Mouse (Mus musculus) hindbrain, embryonic 16.5 days (tissue): Measurements from ENCODE around the gene Col5a1. TPM values are rescaled to one million over a fixed set of nuclear protein-coding genes. Genes with fewer than 3 reads are reported as not detected.

Experiments used
- ATAC-seq: fragments of 200-750 bp; cut with Nextera tagmentation; 2 replicates; pipeline ENCODE4 v1.8.0; 2017; ENCODE audit warnings: moderate TSS enrichment, moderate library complexity
- H3K27ac ChIP-seq: fragments of 300-500 bp; sonication (generic); 2 replicates; pipeline ENCODE4 v1.5.1; 2014; ENCODE audit warnings: low read depth, mild to moderate bottlenecking, control low read depth, low read length, moderate library complexity
- H3K27me3 ChIP-seq: fragments of 300-500 bp; sonication (generic); replicated peaks from 2 replicates; pipeline ENCODE4 v1.6.1; 2014; ENCODE audit warnings: low read length; ENCODE audit not compliant: control insufficient read depth, insufficient read depth
- H3K36me3 ChIP-seq: fragments of 300-500 bp; sonication (generic); 2 replicates; pipeline ENCODE4 v1.6.1; 2014; ENCODE audit warnings: mild to moderate bottlenecking, low read length, moderate library complexity, mixed read lengths; ENCODE audit not compliant: control insufficient read depth, insufficient read depth
- H3K4me1 ChIP-seq: fragments of 300-500 bp; sonication (generic); 2 replicates; pipeline ENCODE4 v1.6.1; 2014; ENCODE audit warnings: low read depth, low read length; ENCODE audit not compliant: control insufficient read depth, insufficient read depth
- H3K4me2 ChIP-seq: fragments of 300-500 bp; sonication (generic); 2 replicates; pipeline ENCODE4 v1.6.1; 2014; ENCODE audit warnings: mild to moderate bottlenecking, low read length, control low read depth, moderate library complexity
- H3K4me3 ChIP-seq: fragments of 300-500 bp; sonication (generic); 2 replicates; pipeline ENCODE4 v1.5.1; 2014; ENCODE audit warnings: mild to moderate bottlenecking, low read length, control low read depth, moderate library complexity
- H3K9ac ChIP-seq: fragments of 300-500 bp; sonication (generic); 2 replicates; pipeline ENCODE4 v1.6.1; 2014; ENCODE audit warnings: low read depth, mild to moderate bottlenecking, control low read depth, low read length, moderate library complexity
- H3K9me3 ChIP-seq: fragments of 300-500 bp; sonication (generic); 2 replicates; pipeline ENCODE4 v1.6.1; 2014; ENCODE audit warnings: mild to moderate bottlenecking, low read length, moderate library complexity; ENCODE audit not compliant: control insufficient read depth
- WGBS: fragments of 180-500 bp; shearing (Covaris S2); extraction: QIAGEN DNeasy Blood & Tissue Kit; methylation state at CpG from one replicate; pipeline ENCODE4 v1.1.7; 2014; 5-methylcytosine and 5-hydroxymethylcytosine counted together
- polyA plus RNA-seq: library from polyadenylated mRNA; unstranded; fragments of >200 nt; fragmentation: Nextera tagmentation; extraction: Ambion mirVana; gene quantifications from 2 replicates; pipeline ENCODE4 v1.2.1, GENCODE M21; 2015

The Col5a1 gene
- polyA plus RNA-seq = 9.2 and 13.5 TPM in 2 replicates

GRCm38 (mm10) chr2:27886148-27886551 lies at the start of gene Col5a1:
Gene Col5a1, plus strand, starts transcription at chr2:27886425.
- under 1% methylated on average over 39 of the region's 45 CpGs for WGBS
- H3K27me3 ChIP-seq = peaks cover 13% of the 10 kb centered on the region; the same call in 1 of the 2 replicates
- H3K27ac ChIP-seq = no peak within 1 kb of the TSS; the same call in 1 of the 2 replicates

GRCm38 (mm10) chr2:27838112-27838511 lies 48.1 kb upstream of the Col5a1 start:
- no peak overlapping the region for H3K4me3 ChIP-seq
- no peaks in the 10 kb centered on the region for H3K9me3 ChIP-seq
- WGBS = 45% methylated on average over 9 of the region's 9 CpGs
- H3K36me3 ChIP-seq = no peaks in the 10 kb centered on the region
- no peak overlapping the region for H3K27ac ChIP-seq
- H3K4me2 ChIP-seq = no peak overlapping the region
- no peak overlapping the region for H3K9ac ChIP-seq
- no peak for ATAC-seq
- no peaks in the 10 kb centered on the region for H3K27me3 ChIP-seq
- peaks cover 7% of the 10 kb centered on the region for H3K4me1 ChIP-seq

More at GRCm38 (mm10) chr2:27886148-27886551, at the start of gene Col5a1:
- peak; percentile 92 for ATAC-seq
- H3K36me3 ChIP-seq = no peaks in the 10 kb centered on the region
- H3K4me2 ChIP-seq = peak within 1 kb of the TSS; percentile 89
- peak within 1 kb of the TSS; percentile 53 for H3K4me3 ChIP-seq
- H3K9me3 ChIP-seq = no peaks in the 10 kb centered on the region
- peaks cover 16% of the 10 kb centered on the region for H3K4me1 ChIP-seq
- H3K9ac ChIP-seq = peak within 1 kb of the TSS; percentile 61

- no peaks in the 10 kb centered on the region for H3K27me3 ChIP-seq
- no peaks in the 10 kb centered on the region for H3K36me3 ChIP-seq
- peaks cover 3% of the 10 kb centered on the region for H3K4me1 ChIP-seq
- ATAC-seq = no peak
- no peaks in the 10 kb centered on the region for H3K9me3 ChIP-seq
- H3K4me2 ChIP-seq = no peak overlapping the region
- H3K4me3 ChIP-seq = no peak overlapping the region
- H3K27ac ChIP-seq = no peak overlapping the region
- no peak overlapping the region for H3K9ac ChIP-seq
- 64% methylated on average over 3 of the region's 3 CpGs for WGBS
Observed at GRCm38 (mm10) chr2:27840890-27841289, 45.3 kb upstream of the Col5a1 start.

GRCm38 (mm10) chr2:27842893-27843292 lies 43.3 kb upstream of the Col5a1 start:
- Histone ChIP-seq H3K27ac (no peak overlapping the region), H3K9me3 (no peaks in the 10 kb centered on the region), H3K36me3 (no peaks in the 10 kb centered on the region), H3K4me1 (no peaks in the 10 kb centered on the region), H3K9ac (no peak overlapping the region), H3K27me3 (no peaks in the 10 kb centered on the region), H3K4me2 (no peak overlapping the region), H3K4me3 (no peak overlapping the region)
- 74% methylated on average over 13 of the region's 13 CpGs for WGBS
- ATAC-seq = no peak

- H3K4me3 ChIP-seq = no peak overlapping the region
- no peak for ATAC-seq
- no peak overlapping the region for H3K27ac ChIP-seq
- H3K36me3 ChIP-seq = no peaks in the 10 kb centered on the region
- H3K4me2 ChIP-seq = no peak overlapping the region
- H3K27me3 ChIP-seq = no peaks in the 10 kb centered on the region
- no peaks in the 10 kb centered on the region for H3K9me3 ChIP-seq
- H3K4me1 ChIP-seq = no peaks in the 10 kb centered on the region
- WGBS = 94% methylated on average over 4 of the region's 4 CpGs
- H3K9ac ChIP-seq = no peak overlapping the region
Observed at GRCm38 (mm10) chr2:27844885-27845284, 41.3 kb upstream of the Col5a1 start.

- Histone ChIP-seq H3K9ac (no peak overlapping the region), H3K9me3 (no peaks in the 10 kb centered on the region), H3K36me3 (no peaks in the 10 kb centered on the region), H3K4me2 (no peak overlapping the region), H3K4me3 (no peak overlapping the region), H3K27me3 (no peaks in the 10 kb centered on the region), H3K27ac (no peak overlapping the region), H3K4me1 (no peaks in the 10 kb centered on the region)
- ATAC-seq = no peak
- WGBS = 65% methylated on average over 5 of the region's 5 CpGs
Observed at GRCm38 (mm10) chr2:27847001-27847400, 39.2 kb upstream of the Col5a1 start.

- H3K4me3 ChIP-seq = no peak overlapping the region
- no peaks in the 10 kb centered on the region for H3K27me3 ChIP-seq
- H3K27ac ChIP-seq = no peak overlapping the region
- no peaks in the 10 kb centered on the region for H3K36me3 ChIP-seq
- no peaks in the 10 kb centered on the region for H3K4me1 ChIP-seq
- 61% methylated on average over 7 of the region's 7 CpGs for WGBS
- ATAC-seq = no peak
- no peaks in the 10 kb centered on the region for H3K9me3 ChIP-seq
- H3K4me2 ChIP-seq = no peak overlapping the region
- no peak overlapping the region for H3K9ac ChIP-seq
Observed at GRCm38 (mm10) chr2:27847851-27848435, 38.3 kb upstream of the Col5a1 start.

- no peak for ATAC-seq
- Histone ChIP-seq H3K27me3 (no peaks in the 10 kb centered on the region), H3K4me3 (no peak overlapping the region), H3K4me2 (no peak overlapping the region), H3K36me3 (no peaks in the 10 kb centered on the region), H3K9ac (no peak overlapping the region), H3K4me1 (no peaks in the 10 kb centered on the region), H3K9me3 (no peaks in the 10 kb centered on the region), H3K27ac (no peak overlapping the region)
- 85% methylated on average over 5 of the region's 5 CpGs for WGBS
Observed at GRCm38 (mm10) chr2:27848466-27848865, 37.8 kb upstream of the Col5a1 start.

- Histone ChIP-seq H3K9me3 (no peaks in the 10 kb centered on the region), H3K9ac (no peak overlapping the region), H3K4me1 (no peaks in the 10 kb centered on the region), H3K27me3 (no peaks in the 10 kb centered on the region), H3K27ac (no peak overlapping the region), H3K4me2 (no peak overlapping the region), H3K4me3 (no peak overlapping the region), H3K36me3 (no peaks in the 10 kb centered on the region)
- ATAC-seq = no peak
- WGBS = 35% methylated on average over 9 of the region's 9 CpGs
Observed at GRCm38 (mm10) chr2:27858348-27858903, 27.8 kb upstream of the Col5a1 start.
